Mouse (Mus musculus) MEL (cell line): Measurements from ENCODE around the gene Nfasc. TPM values are rescaled to one million over a fixed set of nuclear protein-coding genes. Genes with fewer than 3 reads are reported as not detected.

ENCODE experiments used
- DNase-seq: peaks from one replicate; pipeline ENCODE4 v3.0.0; 2011; ENCODE audit warnings: low read depth, low spot score
- H3K27ac ChIP-seq: 2 replicates; pipeline ENCODE4 v1.5.1; 2012; ENCODE audit warnings: low read depth, mild to moderate bottlenecking, control low read depth, low read length, moderate library complexity; ENCODE audit not compliant: control insufficient read depth
- H3K27me3 ChIP-seq, 2 experiments: fragments of 150-350 bp in 1 of 2; sonication (generic) in 1 of 2; 2 replicates each; pipeline ENCODE4 v1.6.1; 2012; ENCODE audit warnings: low read length in 2 of 2, mild to moderate bottlenecking in 2 of 2, improper control_type of control experiment in 1 of 2, moderate library complexity in 1 of 2; ENCODE audit not compliant: insufficient read depth in 2 of 2, control insufficient read depth in 1 of 2
- H3K36me3 ChIP-seq, 2 experiments: 2 replicates each; pipeline ENCODE4 v1.6.1; 2012 to 2014; ENCODE audit warnings: low read length in 2 of 2, improper control_type of control experiment in 1 of 2, inconsistent platforms in 1 of 2, mild to moderate bottlenecking in 1 of 2; ENCODE audit not compliant: insufficient read depth in 2 of 2, control insufficient read depth in 1 of 2
- H3K4me1 ChIP-seq, 2 experiments: fragments of 150-350 bp in 1 of 2; sonication (generic) in 1 of 2; 2 replicates each; pipeline ENCODE4 v1.6.1; 2012; ENCODE audit warnings: low read length in 2 of 2, improper control_type of control experiment in 1 of 2, mild to moderate bottlenecking in 1 of 2; ENCODE audit not compliant: insufficient read depth in 2 of 2, control insufficient read depth in 1 of 2
- H3K4me3 ChIP-seq, 2 experiments: fragments of 150-350 bp in 1 of 2; sonication (generic) in 1 of 2; 2 replicates each; pipeline ENCODE4 v1.5.1; 2012; ENCODE audit warnings: low read depth in 2 of 2, low read length in 2 of 2, mild to moderate bottlenecking in 2 of 2, moderate library complexity in 2 of 2, control low read depth in 1 of 2, improper control_type of control experiment in 1 of 2; ENCODE audit not compliant: control insufficient read depth in 1 of 2, insufficient read depth in 1 of 2
- H3K79me2 ChIP-seq: 2 replicates; pipeline ENCODE4 v1.6.1; 2012; ENCODE audit warnings: mild to moderate bottlenecking, low read length, moderate library complexity; ENCODE audit not compliant: control insufficient read depth, poor library complexity, insufficient read depth
- H3K9ac ChIP-seq: 2 replicates; pipeline ENCODE4 v1.6.1; 2012; ENCODE audit warnings: low read depth, mild to moderate bottlenecking, control low read depth, low read length, moderate library complexity; ENCODE audit not compliant: control insufficient read depth, poor library complexity, severe bottlenecking
- H3K9me3 ChIP-seq: fragments of 150-350 bp; sonication (generic); replicated peaks from 2 replicates; pipeline ENCODE4 v1.6.1; 2012; ENCODE audit warnings: mild to moderate bottlenecking, low read length, improper control_type of control experiment, moderate library complexity; ENCODE audit not compliant: insufficient read depth
- BHLHE40 ChIP-seq: IDR thresholded peaks from 2 replicates; pipeline ENCODE4 v1.6.1; 2012; ENCODE audit warnings: low read depth, mild to moderate bottlenecking, inconsistent platforms, low read length, improper control_type of control experiment, borderline replicate concordance
- CHD1 ChIP-seq: IDR thresholded peaks from 2 replicates; pipeline ENCODE4 v1.6.1; 2012; ENCODE audit warnings: low read depth, mild to moderate bottlenecking, inconsistent platforms, low read length, improper control_type of control experiment
- CHD2 ChIP-seq: IDR thresholded peaks from 2 replicates; pipeline ENCODE4 v1.6.1; 2011; ENCODE audit warnings: low read length, improper control_type of control experiment
- E2F4 ChIP-seq: IDR thresholded peaks from 2 replicates; pipeline ENCODE4 v1.6.1; 2011; ENCODE audit warnings: low read depth, low read length, improper control_type of control experiment, borderline replicate concordance
- ELF1 ChIP-seq: IDR thresholded peaks from 2 replicates; pipeline ENCODE4 v1.6.1; 2014; ENCODE audit warnings: low read depth, mild to moderate bottlenecking, inconsistent platforms, low read length, improper control_type of control experiment, moderate library complexity
- EP300 ChIP-seq, 2 experiments: IDR thresholded peaks; 2 replicates each; pipeline ENCODE4 v1.6.1; 2011; ENCODE audit warnings: improper control_type of control experiment in 2 of 2, low read length in 2 of 2, low read depth in 1 of 2, mild to moderate bottlenecking in 1 of 2
- GABPA ChIP-seq: IDR thresholded peaks from 2 replicates; pipeline ENCODE4 v1.6.1; 2012; ENCODE audit warnings: low read depth, mild to moderate bottlenecking, inconsistent platforms, low read length, improper control_type of control experiment, moderate library complexity
- HCFC1 ChIP-seq: IDR thresholded peaks from 2 replicates; pipeline ENCODE4 v1.6.1; 2012; ENCODE audit warnings: low read depth, mild to moderate bottlenecking, inconsistent platforms, low read length, improper control_type of control experiment, moderate library complexity
- KAT2A ChIP-seq: conservative IDR thresholded peaks from 2 replicates; pipeline ENCODE4 v1.6.1; 2012; ENCODE audit warnings: low read depth, low read length, improper control_type of control experiment, inconsistent platforms
- MAX ChIP-seq: IDR thresholded peaks from 2 replicates; pipeline ENCODE4 v1.6.1; 2011; ENCODE audit warnings: low read length, improper control_type of control experiment
- MAZ ChIP-seq: IDR thresholded peaks from 2 replicates; pipeline ENCODE4 v1.6.1; 2012; ENCODE audit warnings: low read depth, mild to moderate bottlenecking, inconsistent platforms, low read length, improper control_type of control experiment
- MYB ChIP-seq: IDR thresholded peaks from 2 replicates; pipeline ENCODE4 v1.6.1; 2011; ENCODE audit warnings: mild to moderate bottlenecking, low read depth, low read length, improper control_type of control experiment
- NELFE ChIP-seq: IDR thresholded peaks from 2 replicates; pipeline ENCODE4 v1.6.1; 2011; ENCODE audit warnings: low read depth, low read length, improper control_type of control experiment
- NRF1 ChIP-seq: IDR thresholded peaks from 2 replicates; pipeline ENCODE4 v1.6.1; 2014; ENCODE audit warnings: low read depth, mild to moderate bottlenecking, inconsistent platforms, low read length, improper control_type of control experiment, moderate library complexity; ENCODE audit not compliant: poor library complexity, insufficient read depth, severe bottlenecking
- POLR2AphosphoS5 ChIP-seq: IDR thresholded peaks from 2 replicates; pipeline ENCODE4 v1.6.1; 2012; ENCODE audit warnings: low read depth, borderline replicate concordance, mild to moderate bottlenecking, inconsistent platforms, low read length, moderate library complexity, mixed read lengths
- RAD21 ChIP-seq: IDR thresholded peaks from 2 replicates; pipeline ENCODE4 v1.6.1; 2011; ENCODE audit warnings: mild to moderate bottlenecking, low read depth, low read length, improper control_type of control experiment
- SIN3A ChIP-seq: IDR thresholded peaks from 2 replicates; pipeline ENCODE4 v1.6.1; 2012; ENCODE audit warnings: low read length, improper control_type of control experiment, inconsistent platforms
- SMC3 ChIP-seq: IDR thresholded peaks from 2 replicates; pipeline ENCODE4 v1.6.1; 2011; ENCODE audit warnings: low read depth, low read length, improper control_type of control experiment
- TBP ChIP-seq: IDR thresholded peaks from 2 replicates; pipeline ENCODE4 v1.8.0; 2011; ENCODE audit warnings: low read depth, low read length, improper control_type of control experiment
- UBTF ChIP-seq: IDR thresholded peaks from 2 replicates; pipeline ENCODE4 v1.6.1; 2012; ENCODE audit warnings: low read depth, mild to moderate bottlenecking, inconsistent platforms, low read length, improper control_type of control experiment, moderate library complexity, borderline replicate concordance; ENCODE audit not compliant: insufficient read depth
- USF2 ChIP-seq, 2 experiments: IDR thresholded peaks; 2 replicates each; pipeline ENCODE4 v1.6.1; 2011 to 2012; ENCODE audit warnings: improper control_type of control experiment in 2 of 2, low read length in 2 of 2, borderline replicate concordance in 1 of 2, inconsistent platforms in 1 of 2, low read depth in 1 of 2, mild to moderate bottlenecking in 1 of 2; ENCODE audit not compliant: insufficient read depth in 1 of 2
- ZKSCAN1 ChIP-seq: IDR thresholded peaks from 2 replicates; pipeline ENCODE4 v1.6.1; 2012; ENCODE audit warnings: low read depth, mild to moderate bottlenecking, inconsistent platforms, low read length, improper control_type of control experiment, moderate library complexity
- ZNF384 ChIP-seq: IDR thresholded peaks from 2 replicates; pipeline ENCODE4 v1.6.1; 2012; ENCODE audit warnings: low read depth, mild to moderate bottlenecking, inconsistent platforms, low read length, improper control_type of control experiment
- polyA plus RNA-seq, 2 experiments: library from polyadenylated mRNA; stranded (reverse) in 1 of 2; unstranded in 1 of 2; fragments of >175 nt in 1 of 2; fragments of >200 nt in 1 of 2; gene quantifications; 2 replicates each; pipeline versions ENCODE4 v1.2.1 to v1.2.4; 2012; ENCODE audit warnings: low replicate concordance in 2 of 2, low read depth in 1 of 2; ENCODE audit not compliant: insufficient read length in 2 of 2, insufficient read depth in 1 of 2, missing spikeins in 1 of 2
- total RNA-seq: library from RNA; depleted of rRNA; stranded (reverse); fragments of 300-350 nt; gene quantifications from 2 replicates; pipeline ENCODE4 v1.2.3, GENCODE M21; 2012

The Nfasc gene
- total and polyA plus RNA-seq, 3 experiments, result not detected

DNA sequence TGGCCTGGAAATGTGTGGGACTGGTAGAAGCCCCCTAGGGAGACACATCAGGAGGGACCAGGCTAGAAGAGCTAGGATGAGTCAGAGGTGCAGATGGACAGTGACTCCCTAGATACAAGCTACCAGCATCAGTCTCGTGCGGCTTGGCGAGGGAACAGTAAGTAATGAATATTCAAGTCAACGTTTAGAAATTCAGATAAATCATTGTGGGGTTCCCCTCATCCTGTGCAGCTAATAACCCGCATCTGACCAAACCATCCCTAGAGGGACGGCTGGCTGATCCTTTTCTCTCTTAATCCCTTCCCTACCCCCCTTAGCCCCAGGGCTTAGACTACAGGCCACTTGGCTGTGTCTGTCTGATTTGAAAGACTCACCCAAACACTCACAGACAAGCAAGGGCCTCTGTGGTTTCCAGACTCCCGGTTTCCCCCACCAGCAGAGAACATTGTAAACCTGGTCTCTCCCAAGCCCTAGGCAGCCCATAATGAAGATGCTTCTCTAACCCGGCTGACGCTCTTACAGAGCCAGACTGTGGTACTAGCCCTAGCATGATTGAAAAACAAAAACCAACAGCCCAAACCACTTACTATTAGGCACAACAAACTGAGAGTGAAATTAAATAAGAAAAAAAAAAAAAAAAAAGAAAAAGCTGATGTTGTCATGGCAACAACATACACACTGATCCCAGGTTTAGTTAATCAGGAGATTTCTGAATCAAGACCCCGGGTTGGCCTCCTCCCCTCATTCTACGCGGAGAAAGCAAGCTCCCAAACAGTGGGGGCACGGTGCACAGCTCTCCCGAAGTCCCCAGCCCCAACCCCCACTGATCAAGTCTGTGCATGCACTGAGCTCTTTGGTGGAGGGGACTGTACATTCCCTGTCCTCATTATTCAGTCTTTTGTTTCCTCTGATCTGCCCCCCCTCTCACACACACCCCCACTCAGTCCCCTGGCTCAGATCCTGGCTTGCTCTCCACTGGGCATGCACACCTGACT, 159.5 kb downstream of the Nfasc start:
- H3K4me3 ChIP-seq, result no peak overlapping the region
- no peak for DNase-seq
- no peaks in the 10 kb centered on the region for H3K79me2 ChIP-seq
- H3K36me3 ChIP-seq, result no peaks in the 10 kb centered on the region
- H3K9ac ChIP-seq, result no peak overlapping the region
- no peak overlapping the region for H3K27ac ChIP-seq
- TF ChIP-seq TBP, result no peak
- no peak for TF ChIP-seq MYB
- TF ChIP-seq USF2 (IDR thresholded peaks at IDR 0.05; ENCODE audit: borderline replicate concordance in 1 of 2, insufficient read depth in 1 of 2, low read depth in 1 of 2, low read length in 2 of 2), result no peak
- TF ChIP-seq CHD2, result no peak
- TF ChIP-seq ELF1, result no peak
- no peak for TF ChIP-seq ZKSCAN1
- no peak for TF ChIP-seq BHLHE40
- TF ChIP-seq MAZ, result no peak
- no peak for TF ChIP-seq SMC3
- no peak for TF ChIP-seq ZNF384
- TF ChIP-seq MAX, result no peak
- no peak for TF ChIP-seq GABPA
- no peak for TF ChIP-seq KAT2A
- TF ChIP-seq NRF1, result no peak
- no peak for TF ChIP-seq CHD1
- TF ChIP-seq RAD21, result no peak
- TF ChIP-seq SIN3A, result no peak
- no peak for TF ChIP-seq UBTF
- H3K9me3 ChIP-seq, result no peaks in the 10 kb centered on the region
- H3K27me3 ChIP-seq, result peaks cover 4 to 5% of the 10 kb centered on the region in 2 experiments; a peak in 3 of 4 replicates
- no peaks in the 10 kb centered on the region for H3K4me1 ChIP-seq

- Histone ChIP-seq H3K9me3 (no peaks in the 10 kb centered on the region), H3K27ac (no peak overlapping the region), H3K9ac (no peak overlapping the region), H3K4me1 (no peaks in the 10 kb centered on the region), H3K36me3 (no peaks in the 10 kb centered on the region), H3K79me2 (no peaks in the 10 kb centered on the region)
- no peak for DNase-seq
- no peak for TF ChIP-seq CHD1
- no peak for TF ChIP-seq NELFE
- no peak for TF ChIP-seq POLR2AphosphoS5
- TF ChIP-seq KAT2A, result no peak
- TF ChIP-seq MYB, result no peak
- TF ChIP-seq HCFC1, result no peak
- TF ChIP-seq E2F4, result no peak
- TF ChIP-seq EP300 (IDR thresholded peaks at IDR 0.05; ENCODE audit: low read depth in 1 of 2, low read length in 2 of 2), result no peak
- TF ChIP-seq, all 39 proteins: peak for 0
- Histone ChIP-seq H3K27me3 (peaks cover 4 to 14% of the 10 kb centered on the region in 2 experiments; a peak in 3 of 4 replicates), H3K4me3 (no peak overlapping the region)
Observed at GRCm38 (mm10) chr1:132580063-132580462, 161.5 kb downstream of the Nfasc start.
